Mouse (Mus musculus): Measurements from ENCODE around the gene Svip. TPM values are rescaled to one million over a fixed set of nuclear protein-coding genes. Genes with fewer than 3 reads are reported as not detected.

Gene Svip
- polyA plus RNA-seq, 1 experiment from 2014 or later: 6.5 TPM

DNA sequence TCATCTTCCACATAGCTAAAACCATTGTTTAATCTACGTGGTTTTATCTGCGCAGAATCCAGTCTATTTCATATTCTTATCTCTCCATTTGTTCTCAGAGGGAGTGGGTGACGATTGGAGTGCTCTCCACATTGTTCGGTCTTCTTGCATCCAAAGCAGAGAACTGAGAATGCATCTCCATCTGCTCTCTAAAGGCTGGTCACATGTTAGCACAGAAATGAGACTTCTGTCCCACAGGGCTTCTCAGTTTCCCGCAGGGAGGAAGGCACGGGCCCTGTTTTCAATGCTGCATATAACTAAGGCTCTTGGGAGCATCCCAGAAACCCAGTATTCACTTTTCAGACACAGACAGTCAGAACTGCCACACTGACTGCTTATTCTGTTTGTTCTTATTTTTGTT, 20.1 kb downstream of the Svip start:
- H3K4me1 ChIP-seq: no peaks in the 10 kb centered on the region
- no peaks in the 10 kb centered on the region for H3K27me3 ChIP-seq
- no peaks in the 10 kb centered on the region for H3K9me3 ChIP-seq
- WGBS: 84% methylated on average over 6 of the region's 6 CpGs
- H3K9ac ChIP-seq: no peak overlapping the region
- ATAC-seq (ENCODE audit: insufficient number of reproducible peaks, low FRiP score, low TSS enrichment, low read depth): no peak
- H3K36me3 ChIP-seq: peaks cover 3% of the 10 kb centered on the region; the same call in 1 of the 2 replicates
- no peak overlapping the region for H3K4me3 ChIP-seq
- H3K27ac ChIP-seq: no peak overlapping the region
- H3K4me2 ChIP-seq: no peak overlapping the region

DNA sequence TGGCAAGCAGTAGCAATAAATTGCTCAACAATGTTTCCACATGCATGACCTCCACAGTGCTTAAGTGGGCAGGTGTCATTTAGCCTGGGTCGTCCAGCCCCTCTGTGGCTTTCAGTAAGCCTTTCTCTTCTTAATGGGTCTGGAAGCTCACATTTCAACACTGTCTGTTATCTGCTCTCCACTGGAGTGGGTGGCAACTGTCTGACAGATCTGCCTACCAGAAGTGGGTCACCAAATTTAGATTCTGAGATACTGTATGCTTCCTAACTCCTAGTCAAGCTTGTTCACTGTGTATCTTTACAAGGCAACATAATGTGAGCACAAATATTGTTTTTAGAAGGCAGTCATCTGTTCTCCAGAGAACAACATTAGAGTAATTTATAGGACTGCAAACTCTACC, 23.5 kb downstream of the Svip start:
- WGBS: 22% methylated on average over 1 of the region's 1 CpGs
- Histone ChIP-seq H3K9me3 (no peaks in the 10 kb centered on the region), H3K27me3 (no peaks in the 10 kb centered on the region), H3K27ac (no peak overlapping the region), H3K4me2 (no peak overlapping the region), H3K9ac (no peak overlapping the region), H3K4me3 (no peak overlapping the region), H3K36me3 (peaks cover 3% of the 10 kb centered on the region; the same call in 1 of the 2 replicates), H3K4me1 (no peaks in the 10 kb centered on the region)
- ATAC-seq (ENCODE audit: insufficient number of reproducible peaks, low FRiP score, low TSS enrichment, low read depth): no peak

DNA sequence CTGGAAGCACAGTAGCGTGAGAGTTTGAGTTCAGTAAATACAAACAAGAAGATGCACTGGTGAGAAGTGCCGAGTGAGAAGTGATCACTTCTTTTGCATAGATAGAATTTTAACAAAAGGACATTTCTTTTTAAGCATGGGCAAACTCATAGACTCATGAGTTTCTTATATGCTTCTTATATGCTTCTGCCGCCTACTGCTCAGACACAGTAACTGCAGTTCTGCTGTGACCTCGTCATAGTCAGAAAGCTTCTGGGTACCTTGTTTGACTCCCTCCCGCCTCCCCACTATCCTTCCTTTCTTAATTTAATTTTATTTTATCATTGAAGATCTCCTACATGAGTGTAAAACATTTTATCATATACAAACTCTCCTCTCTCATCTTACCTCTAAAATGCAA, 26.5 kb downstream of the Svip start:
- no peak for ATAC-seq (ENCODE audit: insufficient number of reproducible peaks, low FRiP score, low TSS enrichment, low read depth)
- no peaks in the 10 kb centered on the region for H3K9me3 ChIP-seq
- WGBS: 48% methylated on average over 5 of the region's 5 CpGs
- no peak overlapping the region for H3K4me3 ChIP-seq
- no peaks in the 10 kb centered on the region; the same call in 1 of the 2 replicates for H3K36me3 ChIP-seq
- no peaks in the 10 kb centered on the region for H3K4me1 ChIP-seq
- H3K4me2 ChIP-seq: no peak overlapping the region
- no peak overlapping the region for H3K27ac ChIP-seq
- no peaks in the 10 kb centered on the region for H3K27me3 ChIP-seq
- H3K9ac ChIP-seq: no peak overlapping the region

DNA sequence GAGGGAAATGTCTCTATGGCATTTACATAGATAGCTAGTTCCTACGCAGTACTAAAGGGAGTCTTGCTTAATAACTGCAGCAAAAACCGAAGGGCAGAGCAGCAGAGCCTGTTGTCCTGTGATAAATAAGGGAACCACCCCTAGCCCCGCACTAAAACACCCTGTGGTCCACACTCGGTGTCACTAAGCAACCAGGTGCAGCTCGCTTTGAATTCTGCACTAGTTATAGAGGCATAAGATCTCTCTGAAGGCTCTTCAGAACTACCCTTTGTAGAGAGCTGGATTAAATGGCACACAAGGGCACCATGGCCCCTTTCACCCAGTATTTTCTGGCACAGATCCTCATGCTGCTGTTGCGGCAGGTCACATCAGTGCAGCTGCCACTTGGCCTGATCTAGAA, 30.6 kb downstream of the Svip start:
- no peaks in the 10 kb centered on the region for H3K36me3 ChIP-seq
- H3K27me3 ChIP-seq: no peaks in the 10 kb centered on the region
- H3K27ac ChIP-seq: no peak overlapping the region
- no peak overlapping the region for H3K4me3 ChIP-seq
- H3K4me1 ChIP-seq: peaks cover 3% of the 10 kb centered on the region; the same call in 1 of the 2 replicates
- WGBS: 51% methylated on average over 6 of the region's 6 CpGs
- H3K9me3 ChIP-seq: no peaks in the 10 kb centered on the region
- H3K9ac ChIP-seq: no peak overlapping the region
- H3K4me2 ChIP-seq: no peak overlapping the region
- ATAC-seq (ENCODE audit: insufficient number of reproducible peaks, low FRiP score, low TSS enrichment, low read depth): no peak

DNA sequence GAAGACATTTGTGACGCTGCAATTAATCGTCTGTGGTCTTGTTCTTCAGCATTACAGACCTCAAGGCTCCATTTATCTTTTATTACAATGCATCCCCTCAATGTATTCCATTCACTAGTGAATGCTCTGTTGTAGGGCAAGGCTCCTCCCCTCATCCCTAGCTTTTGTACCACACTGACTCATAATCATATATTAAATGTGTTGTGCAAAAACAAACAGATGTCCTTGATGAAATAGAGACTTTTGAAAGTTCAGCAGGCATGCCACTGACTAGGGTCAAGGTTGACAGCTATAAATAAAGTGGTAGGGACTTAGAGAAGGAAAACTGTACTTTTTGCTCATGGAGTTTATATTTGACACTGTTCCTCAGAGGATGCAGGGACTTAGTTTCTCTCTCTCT, 32.3 kb downstream of the Svip start:
- Histone ChIP-seq H3K4me3 (no peak overlapping the region), H3K4me1 (peaks cover 15% of the 10 kb centered on the region; the same call in 1 of the 2 replicates), H3K9me3 (no peaks in the 10 kb centered on the region), H3K9ac (no peak overlapping the region), H3K36me3 (no peaks in the 10 kb centered on the region), H3K27me3 (no peaks in the 10 kb centered on the region), H3K27ac (no peak overlapping the region), H3K4me2 (no peak overlapping the region)
- WGBS: 62% methylated on average over 2 of the region's 2 CpGs
- ATAC-seq (ENCODE audit: insufficient number of reproducible peaks, low FRiP score, low TSS enrichment, low read depth): no peak

DNA sequence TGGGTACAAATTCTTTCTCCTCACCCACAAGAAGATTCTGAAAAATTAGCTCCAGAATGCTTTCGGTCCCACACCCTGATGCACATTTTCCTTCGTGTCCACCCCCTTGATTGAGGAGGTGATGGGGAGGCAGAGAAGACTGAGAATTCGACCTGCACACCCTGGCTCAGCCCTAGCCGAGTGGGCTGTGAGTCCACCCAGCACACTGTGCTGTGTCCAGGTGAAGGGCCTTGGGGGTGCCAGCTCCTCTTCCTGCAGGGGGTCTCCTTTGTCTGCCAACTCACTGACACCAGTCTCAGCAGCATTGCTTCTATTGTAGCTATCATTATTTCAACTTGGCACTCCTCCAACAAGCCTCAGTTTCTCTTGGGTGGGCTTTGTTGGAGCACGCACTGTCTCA, 32.7 kb downstream of the Svip start:
- H3K27ac ChIP-seq: no peak overlapping the region
- no peak overlapping the region for H3K4me3 ChIP-seq
- H3K36me3 ChIP-seq: no peaks in the 10 kb centered on the region
- no peak overlapping the region for H3K9ac ChIP-seq
- H3K27me3 ChIP-seq: no peaks in the 10 kb centered on the region
- ATAC-seq (ENCODE audit: insufficient number of reproducible peaks, low FRiP score, low TSS enrichment, low read depth): no peak
- no peak overlapping the region for H3K4me2 ChIP-seq
- WGBS: 77% methylated on average over 5 of the region's 5 CpGs
- H3K4me1 ChIP-seq: peaks cover 18% of the 10 kb centered on the region; the same call in 1 of the 2 replicates
- no peaks in the 10 kb centered on the region for H3K9me3 ChIP-seq

DNA sequence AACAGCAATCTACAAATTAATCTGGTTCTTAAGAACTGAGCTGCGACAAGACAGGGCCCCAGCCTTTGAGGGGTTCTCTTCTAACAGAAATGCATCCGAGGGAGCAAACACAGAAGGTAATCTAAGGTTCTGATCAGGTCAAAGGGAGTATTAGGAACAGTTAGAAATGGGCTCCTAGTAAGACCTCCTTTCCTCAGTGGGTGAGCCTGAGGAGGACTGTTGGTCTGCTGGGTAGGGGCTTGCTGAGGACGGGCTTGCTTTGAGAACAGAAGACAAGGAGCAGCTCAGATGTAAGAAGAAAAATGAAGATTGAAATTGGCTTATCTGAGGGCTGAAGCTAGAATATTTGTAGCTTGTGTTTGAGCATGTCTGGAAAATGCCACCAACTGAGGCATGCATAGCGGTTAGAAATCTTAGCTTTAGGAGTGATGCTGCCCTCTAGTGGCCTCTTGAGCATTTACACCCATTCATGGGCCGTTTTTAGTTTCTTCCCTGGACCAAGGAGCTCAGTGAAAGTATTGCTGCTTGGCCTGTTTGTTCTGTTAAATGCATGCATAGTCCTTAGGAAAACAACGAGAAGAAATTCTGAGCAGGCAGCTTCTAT, 33.5 kb downstream of the Svip start:
- 30% methylated on average over 6 of the region's 6 CpGs for WGBS
- Histone ChIP-seq H3K36me3 (0 out of 2 replicates have a peak, but pooled peaks cover 3% of the 10 kb centered on the region), H3K4me2 (no peak overlapping the region), H3K27ac (no peak overlapping the region), H3K4me1 (peaks cover 18% of the 10 kb centered on the region; the same call in 1 of the 2 replicates), H3K9ac (no peak overlapping the region), H3K9me3 (no peaks in the 10 kb centered on the region), H3K27me3 (no peaks in the 10 kb centered on the region), H3K4me3 (no peak overlapping the region)
- no peak for ATAC-seq (ENCODE audit: insufficient number of reproducible peaks, low FRiP score, low TSS enrichment, low read depth)

DNA sequence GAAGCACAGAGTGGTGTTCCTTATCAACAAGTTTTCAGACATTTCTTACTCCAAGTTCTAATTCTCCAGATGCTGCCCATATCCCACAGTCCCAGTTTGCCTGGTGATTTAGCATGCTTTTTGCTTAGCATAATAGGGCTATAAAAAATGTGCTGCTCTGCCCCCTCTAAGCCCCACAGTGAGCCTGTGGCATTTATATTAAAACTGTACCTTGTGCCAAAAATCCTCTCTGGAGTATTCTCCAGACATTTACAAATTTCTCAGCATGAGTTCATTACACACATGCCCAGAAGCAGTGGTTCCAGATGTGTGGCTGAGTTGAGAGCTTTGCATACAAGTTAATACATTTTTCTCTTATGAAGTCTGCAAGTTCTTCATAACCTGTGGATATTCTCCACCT, 36.4 kb downstream of the Svip start:
- Histone ChIP-seq H3K9me3 (no peaks in the 10 kb centered on the region), H3K4me3 (no peak overlapping the region), H3K27me3 (no peaks in the 10 kb centered on the region), H3K36me3 (peaks cover 9% of the 10 kb centered on the region; the same call in 1 of the 2 replicates), H3K4me2 (no peak overlapping the region), H3K9ac (no peak overlapping the region), H3K4me1 (peaks cover 18% of the 10 kb centered on the region; the same call in 1 of the 2 replicates), H3K27ac (no peak overlapping the region)
- peak; percentile 57; the same call in 1 of the 2 replicates for ATAC-seq (ENCODE audit: insufficient number of reproducible peaks, low FRiP score, low TSS enrichment, low read depth)

DNA sequence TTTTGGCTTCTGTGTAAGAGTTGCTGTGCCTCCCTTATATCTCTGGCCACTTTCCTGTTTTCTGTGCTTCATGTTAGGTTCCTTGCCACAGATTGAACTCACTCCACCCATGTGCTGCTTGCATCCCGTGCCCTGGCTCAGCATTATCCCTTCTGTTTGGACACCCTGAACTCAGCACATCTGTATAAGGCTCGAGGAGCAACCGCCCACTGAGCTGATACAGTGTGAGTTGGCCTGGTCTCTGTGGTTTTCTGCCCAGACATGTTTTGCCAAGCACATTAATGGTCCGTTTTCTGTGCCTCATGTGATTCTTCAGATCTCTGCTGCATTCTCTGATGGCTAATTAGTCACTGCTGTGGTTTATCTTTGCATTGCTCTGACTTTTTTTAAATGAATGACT, 38.2 kb downstream of the Svip start:
- Histone ChIP-seq H3K9me3 (no peaks in the 10 kb centered on the region), H3K4me1 (peaks cover 18% of the 10 kb centered on the region; the same call in 1 of the 2 replicates), H3K4me3 (no peak overlapping the region), H3K9ac (no peak overlapping the region), H3K27me3 (no peaks in the 10 kb centered on the region), H3K4me2 (no peak overlapping the region), H3K36me3 (peaks cover 14% of the 10 kb centered on the region), H3K27ac (no peak overlapping the region)
- WGBS: 64% methylated on average over 4 of the region's 4 CpGs
- ATAC-seq (ENCODE audit: insufficient number of reproducible peaks, low FRiP score, low TSS enrichment, low read depth): no peak

DNA sequence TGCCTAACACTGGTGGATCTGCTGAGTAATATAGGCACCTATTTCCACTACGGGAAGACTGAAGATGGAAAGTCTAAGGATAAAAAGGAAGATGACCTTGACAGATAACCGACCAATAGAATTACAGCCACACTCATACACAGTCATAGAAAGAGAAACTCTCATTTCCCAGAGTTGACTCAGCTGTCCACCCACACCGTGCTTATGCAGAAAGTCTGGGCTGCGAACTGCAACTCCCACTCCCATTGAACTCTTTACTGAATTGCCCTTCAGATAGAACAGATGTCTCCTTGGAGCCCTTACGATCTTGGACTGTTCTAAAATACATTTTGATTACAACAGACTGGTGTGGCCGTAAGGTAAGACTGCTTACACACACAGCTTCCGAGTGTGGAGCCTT, 41.1 kb downstream of the Svip start:
- ATAC-seq (ENCODE audit: insufficient number of reproducible peaks, low FRiP score, low TSS enrichment, low read depth): no peak
- Histone ChIP-seq H3K9me3 (no peaks in the 10 kb centered on the region), H3K9ac (no peak overlapping the region), H3K4me2 (no peak overlapping the region), H3K27me3 (no peaks in the 10 kb centered on the region), H3K36me3 (peaks cover 14% of the 10 kb centered on the region), H3K27ac (no peak overlapping the region), H3K4me1 (peaks cover 12% of the 10 kb centered on the region; the same call in 1 of the 2 replicates), H3K4me3 (no peak overlapping the region)
- 90% methylated on average over 7 of the region's 7 CpGs for WGBS

DNA sequence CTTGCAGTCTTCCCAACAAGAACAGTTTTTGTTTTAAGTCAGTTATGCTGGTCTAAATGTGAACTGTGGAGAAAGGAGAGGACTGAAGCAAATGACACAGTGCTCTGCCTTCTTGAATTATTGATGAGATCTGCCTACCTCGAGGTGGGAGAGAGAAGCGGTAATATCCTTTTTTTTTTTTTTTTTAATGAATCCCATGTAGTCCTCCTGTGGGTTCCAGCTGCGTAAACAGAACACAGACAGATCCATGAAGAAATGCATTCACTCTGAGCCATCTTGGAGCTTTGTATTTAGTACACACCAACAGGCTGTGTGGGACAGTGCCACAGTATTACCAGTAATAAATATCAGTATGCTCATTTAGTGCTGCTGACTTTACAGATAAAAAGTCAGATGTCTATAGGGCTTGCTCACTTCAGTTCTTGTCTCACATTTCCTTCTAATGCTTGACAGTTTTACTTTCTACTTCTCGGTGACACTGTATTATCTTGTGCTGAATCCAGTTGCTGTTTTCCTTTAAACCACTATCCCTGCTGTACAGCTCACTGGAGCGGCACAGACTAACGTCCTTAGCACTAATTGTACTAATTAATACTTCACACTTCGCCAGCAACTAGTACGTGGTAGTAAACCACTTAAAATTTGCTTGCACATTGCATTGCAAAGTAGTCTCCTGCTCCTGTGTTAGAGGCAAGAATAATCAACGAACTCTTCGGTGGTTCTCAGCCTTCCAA, 43.4 kb downstream of the Svip start:
- no peak overlapping the region for H3K9ac ChIP-seq
- no peak overlapping the region for H3K27ac ChIP-seq

DNA sequence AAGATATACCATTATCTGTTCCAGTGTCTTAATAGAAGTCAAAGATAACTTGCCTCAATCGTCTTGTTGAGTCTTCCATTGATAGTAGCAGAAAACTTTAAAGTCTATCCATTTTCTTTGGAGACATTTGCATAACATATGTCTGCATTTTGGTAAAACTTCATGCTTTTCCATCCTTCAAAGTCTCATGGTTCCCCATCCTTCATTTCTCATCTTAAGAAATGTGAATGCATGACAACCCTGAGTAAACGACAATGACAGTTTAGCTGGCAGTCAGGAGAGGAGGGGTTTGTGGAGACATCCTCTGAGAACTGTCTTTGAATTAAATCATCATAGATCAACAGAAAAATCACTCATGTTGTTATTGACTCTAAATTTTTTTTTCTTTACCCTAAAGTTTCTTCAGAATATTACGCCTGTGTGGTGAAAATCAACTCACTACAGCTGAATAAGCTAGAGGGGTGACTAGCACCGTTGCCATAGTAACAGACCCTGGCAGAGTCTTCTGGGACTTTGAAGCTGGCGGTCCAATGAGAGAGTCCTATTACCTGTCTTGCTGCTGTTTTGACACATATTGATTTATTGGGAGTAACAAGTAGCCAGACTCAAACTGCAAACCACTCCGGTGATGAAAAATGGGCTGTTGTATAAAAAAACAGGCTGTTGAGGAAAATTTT, 45.0 kb downstream of the Svip start:
- 60% methylated on average over 6 of the region's 6 CpGs for WGBS

More for the DNA sequence above, 43.4 kb downstream of the Svip start:
- H3K4me1 ChIP-seq: no peaks in the 10 kb centered on the region
- 72% methylated on average over 10 of the region's 10 CpGs for WGBS
- H3K4me3 ChIP-seq: no peak overlapping the region
- peaks cover 11% of the 10 kb centered on the region for H3K36me3 ChIP-seq
- H3K9me3 ChIP-seq: no peaks in the 10 kb centered on the region
- no peak for ATAC-seq (ENCODE audit: insufficient number of reproducible peaks, low FRiP score, low TSS enrichment, low read depth)
- H3K4me2 ChIP-seq: no peak overlapping the region
- H3K27me3 ChIP-seq: no peaks in the 10 kb centered on the region

More for the DNA sequence above, 45.0 kb downstream of the Svip start:
- Histone ChIP-seq H3K27me3 (no peaks in the 10 kb centered on the region), H3K4me3 (no peak overlapping the region), H3K9me3 (no peaks in the 10 kb centered on the region), H3K4me1 (peaks cover under 1% of the 10 kb centered on the region), H3K9ac (no peak overlapping the region), H3K27ac (no peak overlapping the region), H3K4me2 (no peak overlapping the region), H3K36me3 (peaks cover 11% of the 10 kb centered on the region)
- no peak for ATAC-seq (ENCODE audit: insufficient number of reproducible peaks, low FRiP score, low TSS enrichment, low read depth)
